ENCODE assay signal across 24 mouse cellular contexts in the genomic region with DNA sequence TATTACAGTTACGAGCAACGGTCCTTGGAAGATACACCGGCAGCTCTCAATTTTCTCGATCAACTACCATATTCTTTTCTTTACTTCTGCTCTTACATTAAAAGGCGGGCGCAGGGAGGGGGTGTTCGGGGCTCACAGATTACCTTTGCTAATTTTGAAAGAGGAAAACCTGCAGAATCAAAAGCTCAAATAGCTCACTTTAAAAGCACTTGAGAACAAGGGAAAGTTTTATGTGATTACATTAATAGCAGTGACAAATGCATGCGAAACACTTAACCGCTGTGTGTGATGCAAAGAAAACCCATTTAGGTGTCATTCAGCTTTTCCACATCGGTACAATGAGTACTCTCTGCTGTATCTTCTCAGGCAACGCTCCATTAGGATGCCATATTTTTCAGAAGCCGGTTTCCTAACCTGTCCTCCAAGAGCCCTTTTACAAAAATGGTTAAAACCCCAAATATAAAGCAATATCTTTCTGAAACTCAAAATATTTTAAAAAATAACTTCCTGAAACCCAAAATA.
A peak's percentile ranks its signal among the peaks of the same experiment; 100 is the strongest.
DNase-seq lines count a peak whose midpoint lies in the region; ATAC-seq and TF ChIP-seq lines count a peak whose summit lies in the region.
"Had no signal": no experiment of that assay in that cellular context is flagged by ENCODE, and none has a peak within 500 bp of the region (broad histone marks: within the 10 kb centered on the region; RNA-seq: fewer than 3 reads in every experiment).

No protein-coding gene starts in this region.

- in situ Hi-C loops in ES-E14 (cut with MboI; ENCODE audit: low sequenced_read_pairs in 2 of 2, unreplicated experiment in 2 of 2) = no loop called here

- WGBS in forebrain, embryonic 14.5 days = 81% methylated on average over 12 of the region's 12 CpGs
- 85% methylated on average over 12 of the region's 12 CpGs for WGBS in forebrain, embryonic 12.5 days
- WGBS in hindbrain, postnatal 0 days = 87% methylated on average over 12 of the region's 12 CpGs

- no peaks in the 10 kb centered on the region for H3K36me3 ChIP-seq in forebrain, embryonic 14.5 days (ENCODE audit: control insufficient read depth, insufficient read depth, low read length)
- H3K36me3 ChIP-seq in forebrain, embryonic 12.5 days (replicated peaks) = no peaks in the 10 kb centered on the region
- H3K36me3 ChIP-seq in ES-E14 (ENCODE audit: control insufficient read depth, insufficient read depth, low read length, poor library complexity, severe bottlenecking) = no peaks in the 10 kb centered on the region
- no peaks in the 10 kb centered on the region for H3K36me3 ChIP-seq in hindbrain, postnatal 0 days (ENCODE audit: insufficient read depth, low read length)
- H3K36me3 ChIP-seq: heart, embryonic 12.5 days; heart, embryonic 15.5 days; intestine, embryonic 15.5 days had no signal

- peak; percentile 13 for DNase-seq in forebrain, embryonic 14.5 days (ENCODE audit: low spot score)
- DNase-seq in ES-E14 (ENCODE audit: low read depth, low spot score) = peak; percentile 2
- peak; percentile 61 for DNase-seq in brain, embryonic 14.5 days (ENCODE audit: low read depth)
- DNase-seq in left cerebral cortex, postnatal 4 days = no peak
- DNase-seq in lung, postnatal 25 days (ENCODE audit: low spot score) = no peak
- no peak for DNase-seq in hindbrain, postnatal 0 days (ENCODE audit: low spot score)
- DNase-seq: adrenal gland, postnatal 10 days; adrenal gland, postnatal 36 days; B cell, adult 2 months; cerebellum, adult 18-20 months; cerebellum, adult 9-10 months; cerebellum, postnatal 14 days; gastrocnemius, postnatal 25 days; heart, adult 18-20 months; heart, postnatal 14 days; heart, postnatal 4 days; kidney, adult 11 months; kidney, adult 8-10 months had no signal

- H3K4me2 ChIP-seq in forebrain, embryonic 14.5 days (ENCODE audit: low read length) = no peak overlapping the region
- H3K4me2 ChIP-seq in forebrain, embryonic 12.5 days = no peak overlapping the region
- no peak overlapping the region for H3K4me2 ChIP-seq in hindbrain, postnatal 0 days (ENCODE audit: low read depth, low read length)
- H3K4me2 ChIP-seq: heart, embryonic 12.5 days; heart, embryonic 15.5 days; hindbrain, embryonic 14.5 days; intestine, embryonic 15.5 days had no signal

- H3K9ac ChIP-seq in forebrain, embryonic 14.5 days (ENCODE audit: low read length) = no peak overlapping the region
- no peak overlapping the region for H3K9ac ChIP-seq in forebrain, embryonic 12.5 days
- H3K9ac ChIP-seq in ES-E14 (ENCODE audit: insufficient read depth, low read depth, low read length, poor library complexity, severe bottlenecking) = no peak overlapping the region
- no peak overlapping the region for H3K9ac ChIP-seq in hindbrain, postnatal 0 days (replicated peaks; ENCODE audit: low read length)
- H3K9ac ChIP-seq: heart, embryonic 12.5 days; heart, embryonic 15.5 days; hindbrain, embryonic 14.5 days; intestine, embryonic 15.5 days had no signal

- TF ChIP-seq CTCF in brain, embryonic 14.5 days (IDR thresholded peaks at IDR 0.05; ENCODE audit: borderline replicate concordance, extremely low read depth, insufficient read depth, insufficient read length) = no peak
- no peak for TF ChIP-seq CTCF in hindbrain, postnatal 0 days (IDR thresholded peaks at IDR 0.05; ENCODE audit: low read depth)

- H3K4me1 ChIP-seq in forebrain, embryonic 14.5 days (ENCODE audit: control insufficient read depth, insufficient read depth, low read length) = no peaks in the 10 kb centered on the region
- H3K4me1 ChIP-seq in forebrain, embryonic 12.5 days = peaks cover 4% of the 10 kb centered on the region; the same call in 1 of the 2 replicates
- no peaks in the 10 kb centered on the region for H3K4me1 ChIP-seq in ES-E14 (ENCODE audit: control insufficient read depth in 2 of 2, insufficient read depth in 2 of 2, low read length in 2 of 2, poor library complexity in 1 of 2)
- H3K4me1 ChIP-seq in hindbrain, postnatal 0 days (ENCODE audit: insufficient read depth, low read length) = no peaks in the 10 kb centered on the region
- H3K4me1 ChIP-seq: heart, embryonic 12.5 days; heart, embryonic 15.5 days; intestine, embryonic 15.5 days had no signal

- no peak for TF ChIP-seq POLR2A in brain, embryonic 14.5 days (IDR thresholded peaks at IDR 0.05; ENCODE audit: borderline replicate concordance, extremely low read depth, insufficient read depth, insufficient read length, poor library complexity, severe bottlenecking)

- no peaks in the 10 kb centered on the region for H3K27me3 ChIP-seq in forebrain, embryonic 14.5 days (replicated peaks; ENCODE audit: control insufficient read depth, insufficient read depth, low read length)
- H3K27me3 ChIP-seq in forebrain, embryonic 12.5 days = 0 out of 2 replicates have a peak, but pooled peaks cover 4% of the 10 kb centered on the region
- no peaks in the 10 kb centered on the region for H3K27me3 ChIP-seq in hindbrain, postnatal 0 days (ENCODE audit: insufficient read depth, low read length)
- H3K27me3 ChIP-seq: CH12.LX; heart, embryonic 12.5 days; heart, embryonic 15.5 days; intestine, embryonic 15.5 days had no signal

- no peak for ATAC-seq in forebrain, embryonic 14.5 days
- ATAC-seq in forebrain, embryonic 12.5 days (ENCODE audit: low FRiP score) = no peak
- no peak for ATAC-seq in hindbrain, postnatal 0 days
- ATAC-seq: intestine, embryonic 15.5 days had no signal

- H3K9me3 ChIP-seq in forebrain, embryonic 14.5 days (replicated peaks; ENCODE audit: control insufficient read depth, low read length) = no peaks in the 10 kb centered on the region
- no peaks in the 10 kb centered on the region for H3K9me3 ChIP-seq in forebrain, embryonic 12.5 days
- H3K9me3 ChIP-seq in ES-E14 (ENCODE audit: control insufficient read depth, insufficient read depth, low read depth, low read length) = no peaks in the 10 kb centered on the region
- no peaks in the 10 kb centered on the region for H3K9me3 ChIP-seq in hindbrain, postnatal 0 days (ENCODE audit: low read length)
- H3K9me3 ChIP-seq: heart, embryonic 12.5 days; heart, embryonic 15.5 days; intestine, embryonic 15.5 days had no signal

- no peak overlapping the region for H3K27ac ChIP-seq in forebrain, embryonic 14.5 days (ENCODE audit: low read depth, low read length)
- no peak overlapping the region for H3K27ac ChIP-seq in forebrain, embryonic 12.5 days
- H3K27ac ChIP-seq in ES-E14 (ENCODE audit: insufficient read depth, low read depth, low read length, poor library complexity, severe bottlenecking) = no peak overlapping the region
- no peak overlapping the region for H3K27ac ChIP-seq in hindbrain, postnatal 0 days
- H3K27ac ChIP-seq: heart, embryonic 15.5 days; hindbrain, embryonic 14.5 days; intestine, embryonic 15.5 days had no signal

- H3K4me3 ChIP-seq in forebrain, embryonic 14.5 days (ENCODE audit: low read depth, low read length) = no peak overlapping the region
- no peak overlapping the region for H3K4me3 ChIP-seq in forebrain, embryonic 12.5 days (replicated peaks)
- no peak overlapping the region for H3K4me3 ChIP-seq in ES-E14 (ENCODE audit: insufficient read depth in 1 of 2, low read depth in 1 of 2, low read length in 2 of 2, poor library complexity in 1 of 2, severe bottlenecking in 1 of 2)
- no peak overlapping the region for H3K4me3 ChIP-seq in hindbrain, postnatal 0 days (ENCODE audit: low read length)
- H3K4me3 ChIP-seq: heart, embryonic 12.5 days; heart, embryonic 15.5 days; intestine, embryonic 15.5 days had no signal

- intact Hi-C loops in left cerebral cortex, postnatal 4 days (cut with DNase I) = no loop called here

TF ChIP-seq in ES-E14, 5 proteins besides CTCF, POLR2A, EP300 and RAD21:
- TF ChIP-seq MAFK (IDR thresholded peaks at IDR 0.05; ENCODE audit: insufficient read depth, low read depth, low read length) (no peak), HCFC1 (IDR thresholded peaks at IDR 0.05; ENCODE audit: borderline replicate concordance, insufficient read depth, low read length) (no peak), CHD2 (IDR thresholded peaks at IDR 0.05; ENCODE audit: low read depth, low read length) (no peak), ZC3H11A (IDR thresholded peaks at IDR 0.05; ENCODE audit: borderline replicate concordance, low read depth, low read length) (no peak), ZNF384 (IDR thresholded peaks at IDR 0.05; ENCODE audit: low read depth, low read length) (no peak)

Comparison
In these comparisons a context has a peak if more than half of its experiments do, and no peak if none do; other contexts are left out.
1. DNase-seq: peak in forebrain, embryonic 14.5 days (single experiment), ES-E14 (single experiment) and brain, embryonic 14.5 days (single experiment); none in left cerebral cortex, postnatal 4 days (single experiment), lung, postnatal 25 days (single experiment) and hindbrain, postnatal 0 days (single experiment).